Mouse (Mus musculus) adrenal gland, postnatal 10 days (tissue): ENCODE measurements around the gene Dhx40. TPM values are rescaled to one million over a fixed set of nuclear protein-coding genes. Genes with fewer than 3 reads are reported as not detected.
"Not testable (repeated sequence)": the region's sequence is repeated elsewhere in the genome, so short reads cannot be mapped to it uniquely, and the experiment has no call there.

Experiments
- DNase-seq: peaks from one replicate; pipeline ENCODE4 v3.0.0; 2021; ENCODE audit warnings: mixed read lengths
- total RNA-seq, 2 experiments: library from RNA; stranded (reverse); gene quantifications; 2 replicates each; pipeline ENCODE4 v1.2.3; 2021

The Dhx40 gene
- total RNA-seq, 2 experiments from 2014 or later, result 28.8 to 33.4 TPM

GRCm38 (mm10) chr11:86818928-86819327 lies 11.4 kb upstream of the Dhx40 start:
- DNase-seq, result no peak

- DNase-seq, result not testable (repeated sequence)
Measured at GRCm38 (mm10) chr11:86816288-86816687, 8.7 kb upstream of the Dhx40 start.

- not testable (repeated sequence) for DNase-seq
Measured at GRCm38 (mm10) chr11:86814481-86814880, 6.9 kb upstream of the Dhx40 start.

- not testable (repeated sequence) for DNase-seq
Measured at GRCm38 (mm10) chr11:86813256-86813655, 5.7 kb upstream of the Dhx40 start.

GRCm38 (mm10) chr11:86811326-86811630 lies 3.7 kb upstream of the Dhx40 start:
- DNase-seq, result no peak

DNA sequence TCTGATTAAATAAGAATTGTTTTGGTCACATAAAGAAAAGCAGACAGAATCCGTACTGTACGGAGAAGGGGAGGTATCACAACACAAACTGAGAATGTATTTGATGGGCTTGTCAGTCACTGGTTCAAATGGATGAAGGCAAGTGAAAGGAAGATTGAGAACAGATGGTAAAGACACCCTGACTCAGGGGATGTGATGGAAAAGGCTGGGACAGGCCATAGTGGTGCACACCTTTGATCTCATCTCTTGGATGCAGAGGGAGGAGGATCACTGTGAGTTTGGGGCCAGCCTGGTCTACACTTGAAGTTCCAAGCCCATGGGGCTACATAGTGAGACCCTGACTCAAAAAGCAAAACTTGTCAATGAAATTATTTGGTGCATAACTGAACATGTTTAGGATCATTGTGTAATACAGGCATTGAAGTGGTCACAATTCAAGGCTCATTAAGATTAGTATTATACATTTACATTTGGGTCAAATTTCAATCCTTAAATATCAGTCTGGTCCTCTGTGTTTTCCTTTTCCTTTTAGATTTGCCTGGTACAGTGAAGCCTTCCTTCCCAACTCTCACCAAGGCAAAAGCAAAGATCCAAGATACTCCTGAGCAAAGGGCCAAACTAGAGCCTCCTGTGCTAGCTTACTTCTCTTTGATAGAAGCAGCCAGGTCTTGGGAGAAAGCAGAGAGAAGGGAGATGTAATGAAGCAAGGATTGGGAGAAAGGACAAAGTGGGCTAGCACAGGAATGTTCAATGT lies 3.2 kb upstream of the Dhx40 start:
- no peak for DNase-seq

DNA sequence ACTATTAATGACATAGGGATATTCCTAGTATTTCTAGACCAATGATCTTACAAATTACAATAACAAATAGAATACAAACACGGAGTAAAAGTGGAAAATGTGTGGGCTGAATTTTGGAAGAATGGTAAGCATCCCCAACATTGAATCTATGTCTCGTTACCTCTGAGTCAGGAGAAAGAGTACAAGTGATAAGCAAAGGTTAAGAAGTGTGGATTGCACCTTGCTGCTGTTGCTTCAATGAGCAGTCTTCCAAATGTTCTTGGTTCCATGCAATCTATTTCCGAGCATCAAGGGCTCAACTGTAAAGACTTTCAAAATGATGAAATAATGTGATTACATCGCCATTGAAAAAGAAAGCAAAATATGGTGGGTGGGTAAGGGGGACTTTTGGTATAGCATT lies 2.3 kb upstream of the Dhx40 start:
- no peak for DNase-seq

DNA sequence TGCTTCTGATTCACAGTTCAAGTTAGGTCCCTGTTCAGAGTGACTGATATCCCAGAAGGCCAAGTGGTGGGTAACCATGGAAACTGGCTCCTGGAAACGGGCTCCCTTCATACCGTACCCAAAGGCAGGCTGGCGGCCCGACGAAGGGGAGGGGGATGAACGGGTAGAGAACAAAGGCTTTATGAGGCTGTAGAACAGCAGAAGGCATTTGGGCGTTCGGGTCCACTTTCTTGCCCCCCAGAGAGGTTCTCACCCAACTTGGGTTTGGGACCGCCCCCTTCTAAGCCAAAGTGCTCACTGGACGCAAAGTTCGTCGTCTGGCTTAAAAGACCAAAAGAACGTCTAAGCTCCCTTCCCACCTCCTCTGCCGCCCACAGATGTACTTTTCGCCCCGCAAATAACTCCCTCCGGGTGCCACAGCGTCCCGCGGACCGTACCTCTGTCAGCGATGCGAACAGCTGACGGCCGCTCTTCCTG lies 507 bp downstream of the Dhx40 start:
- peak; percentile 73 for DNase-seq

DNA sequence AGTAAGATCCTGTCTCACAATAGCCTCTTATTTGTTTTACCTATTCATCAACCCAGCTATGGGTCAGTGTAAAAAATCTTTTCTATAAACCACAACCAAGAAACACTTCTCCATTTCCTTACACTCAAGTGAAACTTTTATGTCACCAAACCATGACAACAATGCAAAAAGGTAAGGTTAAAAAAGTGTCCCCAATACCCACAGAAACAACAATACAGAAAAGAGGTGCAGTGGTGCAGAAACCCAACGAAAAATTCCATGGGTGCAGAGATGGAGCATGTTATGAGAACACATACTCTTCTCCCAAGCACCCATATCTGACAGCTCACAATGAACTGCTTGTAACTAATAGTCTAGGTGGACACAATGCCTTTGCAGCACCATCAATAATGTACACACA lies 13.4 kb downstream of the Dhx40 start:
- no peak for DNase-seq

DNA sequence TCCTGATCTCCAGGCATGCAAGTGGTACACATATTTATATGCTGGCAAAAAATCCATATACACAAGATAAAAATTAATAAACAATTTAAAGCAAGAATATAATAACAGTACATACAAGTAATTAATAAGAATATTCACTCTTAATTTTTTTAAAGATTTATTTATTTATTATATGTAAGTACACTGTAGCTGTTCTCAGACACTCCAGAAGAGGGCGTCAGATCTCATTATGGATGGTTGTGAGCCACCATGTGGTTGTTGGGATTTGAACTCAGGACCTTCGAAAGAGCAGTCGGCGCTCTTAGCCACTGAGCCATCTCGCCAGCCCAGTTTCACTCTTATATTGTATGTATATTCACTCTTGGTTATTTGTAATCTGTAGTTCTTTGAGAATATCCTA lies 20.1 kb downstream of the Dhx40 start:
- not testable (repeated sequence) for DNase-seq

DNA sequence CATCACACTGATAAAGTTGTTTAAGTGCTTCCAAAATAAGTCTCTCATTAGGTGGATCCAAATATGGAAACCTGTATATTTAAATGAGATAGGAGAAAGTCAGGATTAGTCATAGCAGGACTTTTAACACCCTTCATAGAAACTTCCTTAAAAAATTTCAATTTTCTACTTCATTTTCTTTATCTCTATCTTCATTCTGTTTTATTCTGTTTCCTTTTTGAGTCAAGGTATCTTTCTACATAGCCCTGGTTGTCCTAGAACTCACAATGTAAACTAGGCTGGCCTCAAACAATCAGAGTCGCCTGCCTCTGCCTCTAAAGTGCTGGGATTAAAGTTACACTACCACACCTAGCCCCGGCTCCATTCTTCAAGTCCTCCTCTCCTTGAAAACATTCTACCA lies 21.8 kb downstream of the Dhx40 start:
- no peak for DNase-seq

DNA sequence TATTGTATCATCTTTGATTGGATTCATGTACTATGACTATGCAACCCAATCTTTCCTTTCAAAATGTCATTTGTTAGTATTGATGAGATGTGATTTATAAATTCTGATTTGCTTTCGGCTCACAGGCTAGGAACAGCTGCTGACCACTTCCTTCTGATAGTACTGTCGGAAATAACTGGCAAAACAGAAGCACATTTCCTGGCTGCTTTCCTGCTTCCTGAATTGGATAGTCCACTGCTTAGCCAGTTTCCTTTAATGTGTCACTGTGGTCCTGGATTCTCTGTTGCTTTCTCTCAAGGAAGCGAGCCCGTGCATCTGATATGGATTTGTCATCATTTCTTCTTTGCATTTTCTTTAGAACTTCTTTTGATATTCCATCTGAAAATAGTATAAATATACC lies 37.7 kb downstream of the Dhx40 start:
- DNase-seq, result no peak

- no peak for DNase-seq
Measured at GRCm38 (mm10) chr11:86764501-86764900, 43.0 kb downstream of the Dhx40 start.

DNA sequence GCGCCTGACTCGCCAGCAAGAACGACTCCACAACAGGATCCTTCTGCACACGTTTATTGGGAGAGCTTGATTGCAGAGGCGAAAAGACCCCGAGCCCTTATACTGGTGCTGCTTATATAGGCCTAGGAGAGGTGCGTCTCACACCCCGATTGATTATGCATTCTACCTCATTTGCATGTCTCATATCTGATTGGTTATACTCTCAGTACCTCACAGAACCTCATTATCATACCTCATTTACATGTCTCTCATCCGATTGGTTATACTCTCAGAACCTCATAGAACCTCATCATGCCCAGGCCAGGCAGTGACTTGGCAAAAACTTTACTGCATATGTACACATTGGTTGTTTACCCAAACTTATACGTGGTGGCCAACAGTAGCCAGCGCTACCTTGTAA lies 44.4 kb downstream of the Dhx40 start:
- DNase-seq, result not testable (repeated sequence)

- no peak for DNase-seq
Measured at GRCm38 (mm10) chr11:86760357-86760756, 47.2 kb downstream of the Dhx40 start.

- DNase-seq, result no peak
Measured at GRCm38 (mm10) chr11:86759886-86760285, 47.7 kb downstream of the Dhx40 start.

DNA sequence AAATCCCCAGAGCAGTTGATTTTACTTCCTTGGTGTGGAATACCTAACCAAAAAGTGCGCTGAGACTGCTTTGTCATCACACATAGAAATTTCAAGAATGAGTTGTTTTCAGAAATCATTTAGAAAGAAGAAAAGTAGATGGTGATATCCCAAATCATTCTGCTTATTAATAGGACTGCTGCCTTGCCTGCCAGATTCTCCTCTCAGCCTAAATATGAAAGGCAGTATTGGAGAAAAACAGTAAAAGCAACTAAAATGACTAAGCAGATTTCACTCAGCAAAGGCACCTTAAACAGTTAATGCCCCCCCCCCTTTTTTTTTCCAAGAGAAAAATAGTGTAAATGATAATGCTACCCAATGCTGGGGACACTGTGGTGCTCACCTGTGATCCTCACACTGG lies 48.3 kb downstream of the Dhx40 start:
- no peak for DNase-seq

- no peak for DNase-seq
Measured at GRCm38 (mm10) chr11:86758559-86758958, 49.0 kb downstream of the Dhx40 start.

GRCm38 (mm10) chr11:86757480-86758371 lies 49.8 kb downstream of the Dhx40 start, which contains the start of gene Cltc:
Cltc (minus strand) TSS chr11:86757565.
- DNase-seq, result peak; percentile 97

GRCm38 (mm10) chr11:86757142-86757479 lies 50.4 kb downstream of the Dhx40 start:
- DNase-seq, result no peak

GRCm38 (mm10) chr11:86756156-86757141 lies 51.1 kb downstream of the Dhx40 start:
- peak; percentile 62 for DNase-seq

GRCm38 (mm10) chr11:86752404-86752803 lies 55.1 kb downstream of the Dhx40 start:
- no peak for DNase-seq
